Mouse (Mus musculus): ENCODE data around the gene Brd2. TPM values are rescaled to one million over a fixed set of nuclear protein-coding genes. Genes with fewer than 3 reads are reported as not detected.
A peak's percentile ranks its signal among the peaks of the same experiment; 100 is the strongest.

The Brd2 gene
- total RNA-seq, 1 experiment = 257 TPM

- no peaks in the 10 kb centered on the region for H3K36me3 ChIP-seq (ENCODE audit: control insufficient read depth, insufficient read depth, low read length, poor library complexity, severe bottlenecking)
- H3K9ac ChIP-seq (ENCODE audit: insufficient read depth, low read depth, low read length, poor library complexity, severe bottlenecking) = no peak overlapping the region
- H3K9me3 ChIP-seq (ENCODE audit: control insufficient read depth, insufficient read depth, low read depth, low read length) = no peaks in the 10 kb centered on the region
- no peak overlapping the region for H3K4me3 ChIP-seq (ENCODE audit: insufficient read depth in 1 of 2, low read depth in 1 of 2, low read length in 2 of 2, poor library complexity in 1 of 2, severe bottlenecking in 1 of 2)
- peak overlapping the region; percentile 26; the same call in 1 of the 2 replicates for H3K27ac ChIP-seq (ENCODE audit: insufficient read depth, low read depth, low read length, poor library complexity, severe bottlenecking)
- TF ChIP-seq MAFK (IDR thresholded peaks at IDR 0.05; ENCODE audit: insufficient read depth, low read depth, low read length) (no peak), CHD2 (IDR thresholded peaks at IDR 0.05; ENCODE audit: low read depth, low read length) (no peak), ZNF384 (IDR thresholded peaks at IDR 0.05; ENCODE audit: low read depth, low read length) (no peak), ZC3H11A (IDR thresholded peaks at IDR 0.05; ENCODE audit: borderline replicate concordance, low read depth, low read length) (no peak), HCFC1 (IDR thresholded peaks at IDR 0.05; ENCODE audit: borderline replicate concordance, insufficient read depth, low read length) (no peak)
- H3K4me1 ChIP-seq (ENCODE audit: control insufficient read depth in 2 of 2, insufficient read depth in 2 of 2, low read length in 2 of 2, poor library complexity in 1 of 2) = peaks cover 3 to 19% of the 10 kb centered on the region in 2 experiments; a peak in 2 of 4 replicates
- DNase-seq (ENCODE audit: low read depth, low spot score) = no peak
- in situ Hi-C loops (cut with MboI; ENCODE audit: low sequenced_read_pairs in 2 of 2, unreplicated experiment in 2 of 2) = no loop called here
These were observed 4.5 kb upstream of the Brd2 start for GRCm38 (mm10) chr17:34126826-34127420.

- Histone ChIP-seq H3K27ac (ENCODE audit: insufficient read depth, low read depth, low read length, poor library complexity, severe bottlenecking) (no peak overlapping the region), H3K4me3 (ENCODE audit: insufficient read depth in 1 of 2, low read depth in 1 of 2, low read length in 2 of 2, poor library complexity in 1 of 2, severe bottlenecking in 1 of 2) (peak overlapping the region in 1 of 2 experiments; percentile 6; a peak in 1 of 4 replicates), H3K9ac (ENCODE audit: insufficient read depth, low read depth, low read length, poor library complexity, severe bottlenecking) (peak overlapping the region; percentile 7; the same call in 1 of the 2 replicates), H3K36me3 (ENCODE audit: control insufficient read depth, insufficient read depth, low read length, poor library complexity, severe bottlenecking) (peaks cover 1% of the 10 kb centered on the region), H3K9me3 (ENCODE audit: control insufficient read depth, insufficient read depth, low read depth, low read length) (no peaks in the 10 kb centered on the region), H3K4me1 (ENCODE audit: control insufficient read depth in 2 of 2, insufficient read depth in 2 of 2, low read length in 2 of 2, poor library complexity in 1 of 2) (peaks cover 3 to 19% of the 10 kb centered on the region in 2 experiments; a peak in 2 of 4 replicates)
- in situ Hi-C loops (cut with MboI; ENCODE audit: low sequenced_read_pairs in 2 of 2, unreplicated experiment in 2 of 2) = no loop called here
- DNase-seq (ENCODE audit: low read depth, low spot score) = no peak
- no peak for TF ChIP-seq CHD2 (IDR thresholded peaks at IDR 0.05; ENCODE audit: low read depth, low read length)
- TF ChIP-seq MAFK (IDR thresholded peaks at IDR 0.05; ENCODE audit: insufficient read depth, low read depth, low read length) = no peak
- no peak for TF ChIP-seq ZNF384 (IDR thresholded peaks at IDR 0.05; ENCODE audit: low read depth, low read length)
- TF ChIP-seq HCFC1 (IDR thresholded peaks at IDR 0.05; ENCODE audit: borderline replicate concordance, insufficient read depth, low read length) = no peak
- no peak for TF ChIP-seq ZC3H11A (IDR thresholded peaks at IDR 0.05; ENCODE audit: borderline replicate concordance, low read depth, low read length)
These were observed 2.2 kb upstream of the Brd2 start for GRCm38 (mm10) chr17:34124649-34125048.

GRCm38 (mm10) chr17:34123518-34123917 lies 1.1 kb upstream of the Brd2 start:
- TF ChIP-seq ZNF384 (IDR thresholded peaks at IDR 0.05; ENCODE audit: low read depth, low read length) (no peak), CHD2 (IDR thresholded peaks at IDR 0.05; ENCODE audit: low read depth, low read length) (no peak), MAFK (IDR thresholded peaks at IDR 0.05; ENCODE audit: insufficient read depth, low read depth, low read length) (no peak), ZC3H11A (IDR thresholded peaks at IDR 0.05; ENCODE audit: borderline replicate concordance, low read depth, low read length) (no peak), HCFC1 (IDR thresholded peaks at IDR 0.05; ENCODE audit: borderline replicate concordance, insufficient read depth, low read length) (no peak)
- Histone ChIP-seq H3K4me3 (ENCODE audit: insufficient read depth in 1 of 2, low read depth in 1 of 2, low read length in 2 of 2, poor library complexity in 1 of 2, severe bottlenecking in 1 of 2) (peak overlapping the region; percentile 85 to 90), H3K4me1 (ENCODE audit: control insufficient read depth in 2 of 2, insufficient read depth in 2 of 2, low read length in 2 of 2, poor library complexity in 1 of 2) (peaks cover 3 to 12% of the 10 kb centered on the region in 2 experiments; a peak in 2 of 4 replicates), H3K9ac (ENCODE audit: insufficient read depth, low read depth, low read length, poor library complexity, severe bottlenecking) (peak overlapping the region; percentile 50; the same call in 1 of the 2 replicates), H3K9me3 (ENCODE audit: control insufficient read depth, insufficient read depth, low read depth, low read length) (no peaks in the 10 kb centered on the region), H3K36me3 (ENCODE audit: control insufficient read depth, insufficient read depth, low read length, poor library complexity, severe bottlenecking) (peaks cover 10% of the 10 kb centered on the region), H3K27ac (ENCODE audit: insufficient read depth, low read depth, low read length, poor library complexity, severe bottlenecking) (peak overlapping the region; percentile 99; the same call in 1 of the 2 replicates)
- DNase-seq (ENCODE audit: low read depth, low spot score) = no peak
- in situ Hi-C loops (cut with MboI; ENCODE audit: low sequenced_read_pairs in 2 of 2, unreplicated experiment in 2 of 2) = no loop called here

DNA sequence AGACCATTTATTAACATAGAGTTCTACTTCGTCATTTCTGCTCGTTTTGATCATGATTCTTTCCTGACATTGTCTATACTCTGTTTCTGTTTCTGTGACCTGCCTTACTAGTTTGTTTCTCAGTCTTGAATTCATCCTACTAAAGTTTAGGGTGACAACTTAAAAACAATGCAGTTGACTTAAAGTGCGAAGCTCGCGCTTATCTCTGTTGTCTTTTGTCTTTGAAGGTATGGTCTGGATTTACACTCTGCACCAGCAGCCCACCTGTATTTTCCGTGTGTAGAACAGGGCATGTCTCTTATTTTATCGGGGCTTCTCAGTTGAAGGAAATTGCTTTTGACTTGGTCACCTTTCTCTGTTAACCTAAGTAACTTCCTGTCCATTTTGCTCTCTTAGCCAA lies 677 bp upstream of the Brd2 start:
- in situ Hi-C loops (cut with MboI; ENCODE audit: low sequenced_read_pairs in 2 of 2, unreplicated experiment in 2 of 2) = no loop called here
- peak overlapping the region; percentile 85 to 90 for H3K4me3 ChIP-seq (ENCODE audit: insufficient read depth in 1 of 2, low read depth in 1 of 2, low read length in 2 of 2, poor library complexity in 1 of 2, severe bottlenecking in 1 of 2)
- peaks cover 14% of the 10 kb centered on the region for H3K36me3 ChIP-seq (ENCODE audit: control insufficient read depth, insufficient read depth, low read length, poor library complexity, severe bottlenecking)
- peak overlapping the region; percentile 99; the same call in 1 of the 2 replicates for H3K27ac ChIP-seq (ENCODE audit: insufficient read depth, low read depth, low read length, poor library complexity, severe bottlenecking)
- peak overlapping the region; percentile 99; the same call in 1 of the 2 replicates for H3K9ac ChIP-seq (ENCODE audit: insufficient read depth, low read depth, low read length, poor library complexity, severe bottlenecking)
- H3K4me1 ChIP-seq (ENCODE audit: control insufficient read depth in 2 of 2, insufficient read depth in 2 of 2, low read length in 2 of 2, poor library complexity in 1 of 2) = peaks cover 3 to 12% of the 10 kb centered on the region in 2 experiments; a peak in 2 of 4 replicates
- H3K9me3 ChIP-seq (ENCODE audit: control insufficient read depth, insufficient read depth, low read depth, low read length) = no peaks in the 10 kb centered on the region
- no peak for TF ChIP-seq ZC3H11A (IDR thresholded peaks at IDR 0.05; ENCODE audit: borderline replicate concordance, low read depth, low read length)
- no peak for TF ChIP-seq ZNF384 (IDR thresholded peaks at IDR 0.05; ENCODE audit: low read depth, low read length)
- no peak for TF ChIP-seq HCFC1 (IDR thresholded peaks at IDR 0.05; ENCODE audit: borderline replicate concordance, insufficient read depth, low read length)
- no peak for TF ChIP-seq MAFK (IDR thresholded peaks at IDR 0.05; ENCODE audit: insufficient read depth, low read depth, low read length)
- no peak for TF ChIP-seq CHD2 (IDR thresholded peaks at IDR 0.05; ENCODE audit: low read depth, low read length)
- DNase-seq (ENCODE audit: low read depth, low spot score) = no peak

All from ES-E14 (cell line).